Mouse (Mus musculus) heart, embryonic 12.5 days (tissue): ENCODE measurements at regions not wholly inside any gene's neighbourhood (a gene's known extent, or its start where the extent isn't known, plus 50 kb on each side); places are given as distances from the start of the nearest gene placed in this dataset.
"Not testable (repeated sequence)": the region's sequence is repeated elsewhere in the genome, so short reads cannot be mapped to it uniquely, and the experiment has no call there.

Experiments used
- ATAC-seq: fragments of 200-750 bp; cut with Nextera tagmentation; 2 replicates; pipeline ENCODE4 v1.8.0; 2017; ENCODE audit warnings: moderate TSS enrichment, moderate library complexity; ENCODE audit not compliant: insufficient number of reproducible peaks, low FRiP score
- H3K27ac ChIP-seq: fragments of 300-500 bp; sonication (generic); 2 replicates; pipeline ENCODE4 v1.5.1; 2016; ENCODE audit warnings: mild to moderate bottlenecking, moderate library complexity; ENCODE audit not compliant: poor library complexity, severe bottlenecking
- H3K27me3 ChIP-seq: fragments of 300-500 bp; sonication (generic); replicated peaks from 2 replicates; pipeline ENCODE4 v1.6.1; 2016; ENCODE audit warnings: mild to moderate bottlenecking, moderate library complexity
- H3K36me3 ChIP-seq: fragments of 300-500 bp; sonication (generic); 2 replicates; pipeline ENCODE4 v1.6.1; 2016; ENCODE audit warnings: mild to moderate bottlenecking, moderate library complexity
- H3K4me1 ChIP-seq: fragments of 300-500 bp; sonication (generic); replicated peaks from 2 replicates; pipeline ENCODE4 v1.6.1; 2016; ENCODE audit warnings: mild to moderate bottlenecking
- H3K4me2 ChIP-seq: fragments of 300-500 bp; sonication (generic); 2 replicates; pipeline ENCODE4 v1.6.1; 2016; ENCODE audit warnings: mild to moderate bottlenecking, moderate library complexity
- H3K4me3 ChIP-seq: fragments of 300-500 bp; sonication (generic); 2 replicates; pipeline ENCODE4 v1.5.1; 2016; ENCODE audit warnings: mild to moderate bottlenecking
- H3K9ac ChIP-seq: fragments of 300-500 bp; sonication (generic); 2 replicates; pipeline ENCODE4 v1.6.1; 2016; ENCODE audit warnings: mild to moderate bottlenecking, moderate library complexity
- H3K9me3 ChIP-seq: fragments of 300-500 bp; sonication (generic); replicated peaks from 2 replicates; pipeline ENCODE4 v1.6.1; 2016; ENCODE audit warnings: mild to moderate bottlenecking, moderate library complexity
- WGBS: fragments of 180-500 bp; shearing (Covaris S2); methylation state at CpG from one replicate; pipeline ENCODE4 v1.1.7; 2016; 5-methylcytosine and 5-hydroxymethylcytosine counted together

- WGBS = 37% methylated on average over 6 of the region's 6 CpGs
- no peak overlapping the region for H3K27ac ChIP-seq
- H3K9me3 ChIP-seq = no peaks in the 10 kb centered on the region
Measured at GRCm38 (mm10) chr5:148798541-148798940, 130.6 kb downstream of the Katnal1 start.

GRCm38 (mm10) chr5:148796072-148796471, 133.0 kb downstream of the Katnal1 start:
- peaks cover 5% of the 10 kb centered on the region; the same call in 1 of the 2 replicates for H3K27me3 ChIP-seq
- ATAC-seq = no peak
- no peak overlapping the region for H3K9ac ChIP-seq
- no peak overlapping the region for H3K4me2 ChIP-seq
- WGBS = 49% methylated on average over 4 of the region's 4 CpGs
- H3K36me3 ChIP-seq = no peaks in the 10 kb centered on the region
- no peak overlapping the region for H3K4me3 ChIP-seq
- H3K27ac ChIP-seq = no peak overlapping the region
- H3K9me3 ChIP-seq = no peaks in the 10 kb centered on the region
- peaks cover 12% of the 10 kb centered on the region for H3K4me1 ChIP-seq

More at GRCm38 (mm10) chr5:148798541-148798940, 130.6 kb downstream of the Katnal1 start:
- Histone ChIP-seq H3K4me3 (no peak overlapping the region), H3K9ac (no peak overlapping the region), H3K27me3 (peaks cover 5% of the 10 kb centered on the region; the same call in 1 of the 2 replicates), H3K36me3 (no peaks in the 10 kb centered on the region), H3K4me2 (no peak overlapping the region), H3K4me1 (peaks cover 12% of the 10 kb centered on the region)
- ATAC-seq = no peak

GRCm38 (mm10) chr5:148794465-148794864, 134.7 kb downstream of the Katnal1 start:
- 23% methylated on average over 15 of the region's 15 CpGs for WGBS
- Histone ChIP-seq H3K9me3 (no peaks in the 10 kb centered on the region), H3K27me3 (peaks cover 5% of the 10 kb centered on the region; the same call in 1 of the 2 replicates), H3K36me3 (no peaks in the 10 kb centered on the region), H3K4me1 (peaks cover 12% of the 10 kb centered on the region), H3K9ac (no peak overlapping the region), H3K27ac (no peak overlapping the region), H3K4me2 (peak overlapping the region; percentile 29; the same call in 1 of the 2 replicates), H3K4me3 (no peak overlapping the region)
- ATAC-seq = no peak

GRCm38 (mm10) chr5:148792736-148793440, 136.2 kb downstream of the Katnal1 start:
- H3K4me2 ChIP-seq = no peak overlapping the region
- H3K36me3 ChIP-seq = no peaks in the 10 kb centered on the region
- no peaks in the 10 kb centered on the region for H3K9me3 ChIP-seq
- no peak for ATAC-seq
- 15% methylated on average over 14 of the region's 14 CpGs for WGBS
- H3K4me3 ChIP-seq = no peak overlapping the region
- H3K4me1 ChIP-seq = 0 out of 2 replicates have a peak, but pooled peaks cover 3% of the 10 kb centered on the region
- H3K27me3 ChIP-seq = peaks cover 5% of the 10 kb centered on the region; the same call in 1 of the 2 replicates
- no peak overlapping the region; the same call in 1 of the 2 replicates for H3K9ac ChIP-seq
- H3K27ac ChIP-seq = no peak overlapping the region

- Histone ChIP-seq H3K4me1 (0 out of 2 replicates have a peak, but pooled peaks cover 3% of the 10 kb centered on the region), H3K27ac (no peak overlapping the region), H3K9ac (no peak overlapping the region), H3K4me3 (no peak overlapping the region), H3K36me3 (no peaks in the 10 kb centered on the region), H3K4me2 (no peak overlapping the region), H3K9me3 (no peaks in the 10 kb centered on the region), H3K27me3 (peaks cover 5% of the 10 kb centered on the region; the same call in 1 of the 2 replicates)
- no peak for ATAC-seq
- WGBS = 68% methylated on average over 6 of the region's 6 CpGs
Measured at GRCm38 (mm10) chr5:148791651-148792050, 137.5 kb downstream of the Katnal1 start.

GRCm38 (mm10) chr5:148790343-148790742, 138.8 kb downstream of the Katnal1 start:
- H3K9ac ChIP-seq, ATAC-seq, H3K4me2 ChIP-seq, H3K4me3 ChIP-seq, H3K27me3 ChIP-seq, H3K36me3 ChIP-seq, H3K9me3 ChIP-seq, H3K27ac ChIP-seq, H3K4me1 ChIP-seq: not testable (repeated sequence)
- 76% methylated on average over 6 of the region's 6 CpGs for WGBS

GRCm38 (mm10) chr5:148789823-148790222, 139.3 kb downstream of the Katnal1 start:
- H3K36me3 ChIP-seq = no peaks in the 10 kb centered on the region
- no peak overlapping the region for H3K4me3 ChIP-seq
- H3K27me3 ChIP-seq = peaks cover 5% of the 10 kb centered on the region; the same call in 1 of the 2 replicates
- ATAC-seq = no peak
- no peak overlapping the region for H3K9ac ChIP-seq
- H3K4me2 ChIP-seq = no peak overlapping the region
- no peaks in the 10 kb centered on the region for H3K9me3 ChIP-seq
- 71% methylated on average over 5 of the region's 5 CpGs for WGBS
- no peak overlapping the region for H3K27ac ChIP-seq
- H3K4me1 ChIP-seq = 0 out of 2 replicates have a peak, but pooled peaks cover 3% of the 10 kb centered on the region

- no peak overlapping the region for H3K27ac ChIP-seq
- H3K27me3 ChIP-seq = peaks cover 2% of the 10 kb centered on the region; the same call in 1 of the 2 replicates
Measured at GRCm38 (mm10) chr5:148789147-148789566, 140.0 kb downstream of the Katnal1 start.

GRCm38 (mm10) chr5:148788690-148789089, 140.4 kb downstream of the Katnal1 start:
- Histone ChIP-seq H3K4me2 (no peak overlapping the region), H3K9me3 (no peaks in the 10 kb centered on the region), H3K36me3 (no peaks in the 10 kb centered on the region), H3K4me1 (no peaks in the 10 kb centered on the region), H3K27me3 (no peaks in the 10 kb centered on the region), H3K4me3 (no peak overlapping the region), H3K27ac (no peak overlapping the region), H3K9ac (no peak overlapping the region)
- WGBS = 86% methylated on average over 8 of the region's 8 CpGs
- ATAC-seq = no peak

More at GRCm38 (mm10) chr5:148789147-148789566, 140.0 kb downstream of the Katnal1 start:
- ATAC-seq = no peak
- no peak overlapping the region for H3K9ac ChIP-seq
- H3K9me3 ChIP-seq = no peaks in the 10 kb centered on the region
- 52% methylated on average over 6 of the region's 6 CpGs for WGBS
- no peaks in the 10 kb centered on the region for H3K4me1 ChIP-seq
- H3K4me3 ChIP-seq = no peak overlapping the region
- H3K36me3 ChIP-seq = no peaks in the 10 kb centered on the region
- no peak overlapping the region for H3K4me2 ChIP-seq

GRCm38 (mm10) chr5:148787270-148787669, 141.8 kb downstream of the Katnal1 start:
- H3K4me1 ChIP-seq = no peaks in the 10 kb centered on the region
- ATAC-seq = no peak
- H3K9ac ChIP-seq = no peak overlapping the region
- H3K27ac ChIP-seq = no peak overlapping the region
- no peak overlapping the region for H3K4me3 ChIP-seq
- H3K36me3 ChIP-seq = no peaks in the 10 kb centered on the region
- H3K9me3 ChIP-seq = no peaks in the 10 kb centered on the region
- WGBS = 35% methylated on average over 8 of the region's 8 CpGs
- no peak overlapping the region for H3K4me2 ChIP-seq
- no peaks in the 10 kb centered on the region for H3K27me3 ChIP-seq

- not testable (repeated sequence) for H3K27me3 ChIP-seq, H3K4me1 ChIP-seq, ATAC-seq, H3K36me3 ChIP-seq, H3K4me2 ChIP-seq, H3K9ac ChIP-seq, H3K9me3 ChIP-seq, H3K4me3 ChIP-seq, H3K27ac ChIP-seq
- WGBS = 52% methylated on average over 6 of the region's 6 CpGs
Measured at GRCm38 (mm10) chr5:148781076-148781475, 148.0 kb downstream of the Katnal1 start.
